Mouse (Mus musculus) adrenal gland, adult (tissue): ENCODE results near the gene Tspan18.

ENCODE experiments used
- DNase-seq, 2 experiments: peaks; one replicate each; pipeline ENCODE4 v3.0.0; 2022 to 2023; ENCODE audit warnings: low spot score in 1 of 2; ENCODE audit not compliant: inconsistent age in 2 of 2

The Tspan18 gene

GRCm38 (mm10) chr2:93303260-93303584 lies 31.1 kb downstream of the Tspan18 start:
- no peak for DNase-seq

DNA sequence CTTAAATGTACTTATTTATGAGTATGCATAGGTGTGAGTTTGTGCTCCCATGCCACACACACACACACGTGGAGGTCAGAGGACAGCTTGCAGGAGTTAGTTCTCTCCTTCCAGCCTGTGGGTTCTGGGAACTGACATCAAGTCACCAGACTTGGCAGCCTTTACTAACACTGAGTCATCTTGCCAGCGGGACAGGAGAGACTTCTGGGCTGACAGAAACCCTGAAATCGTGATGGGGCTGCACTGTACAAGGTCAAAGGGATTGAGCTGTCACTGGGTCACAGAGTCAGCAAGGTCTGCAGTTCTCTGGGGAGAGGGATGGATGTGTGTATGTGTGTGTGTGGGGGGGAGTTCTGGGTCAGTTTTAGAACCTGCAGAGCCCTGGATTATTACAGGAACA lies 36.6 kb downstream of the Tspan18 start:
- peak; percentile 90 to 94 for DNase-seq

- no peak for DNase-seq
Observed at GRCm38 (mm10) chr2:93291186-93291926, 42.9 kb downstream of the Tspan18 start.

- DNase-seq: no peak
Observed at GRCm38 (mm10) chr2:93290345-93291118, 43.8 kb downstream of the Tspan18 start.

GRCm38 (mm10) chr2:93289161-93289560 lies 45.1 kb downstream of the Tspan18 start:
- peak; percentile 51 to 71 for DNase-seq

DNA sequence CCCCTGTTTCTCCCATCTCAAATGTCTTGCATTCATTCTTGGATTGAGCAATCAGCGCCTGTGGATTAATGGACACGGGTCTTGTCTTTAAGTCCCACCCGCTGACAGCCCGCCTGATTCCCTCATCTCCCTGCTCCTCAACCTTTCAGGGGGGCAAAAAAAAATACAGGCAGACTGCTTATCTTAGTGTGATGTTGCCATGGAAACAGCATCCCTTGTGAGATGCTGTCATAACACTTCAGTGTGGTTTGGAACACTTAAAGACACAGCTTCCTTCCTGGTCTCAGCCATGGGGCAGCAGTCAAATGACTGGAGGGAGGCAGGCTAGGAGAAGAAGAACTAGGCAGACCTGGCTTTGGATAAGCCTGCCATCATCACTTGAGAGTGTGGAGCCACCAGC lies 47.0 kb downstream of the Tspan18 start:
- no peak for DNase-seq

GRCm38 (mm10) chr2:93286742-93287141 lies 47.6 kb downstream of the Tspan18 start:
- DNase-seq: no peak

- no peak for DNase-seq
Observed at GRCm38 (mm10) chr2:93286321-93286720, 48.0 kb downstream of the Tspan18 start.

GRCm38 (mm10) chr2:93285842-93286241 lies 48.5 kb downstream of the Tspan18 start:
- DNase-seq: no peak

GRCm38 (mm10) chr2:93284625-93285024 lies 49.7 kb downstream of the Tspan18 start:
- DNase-seq: peak; percentile 62 to 71

DNA sequence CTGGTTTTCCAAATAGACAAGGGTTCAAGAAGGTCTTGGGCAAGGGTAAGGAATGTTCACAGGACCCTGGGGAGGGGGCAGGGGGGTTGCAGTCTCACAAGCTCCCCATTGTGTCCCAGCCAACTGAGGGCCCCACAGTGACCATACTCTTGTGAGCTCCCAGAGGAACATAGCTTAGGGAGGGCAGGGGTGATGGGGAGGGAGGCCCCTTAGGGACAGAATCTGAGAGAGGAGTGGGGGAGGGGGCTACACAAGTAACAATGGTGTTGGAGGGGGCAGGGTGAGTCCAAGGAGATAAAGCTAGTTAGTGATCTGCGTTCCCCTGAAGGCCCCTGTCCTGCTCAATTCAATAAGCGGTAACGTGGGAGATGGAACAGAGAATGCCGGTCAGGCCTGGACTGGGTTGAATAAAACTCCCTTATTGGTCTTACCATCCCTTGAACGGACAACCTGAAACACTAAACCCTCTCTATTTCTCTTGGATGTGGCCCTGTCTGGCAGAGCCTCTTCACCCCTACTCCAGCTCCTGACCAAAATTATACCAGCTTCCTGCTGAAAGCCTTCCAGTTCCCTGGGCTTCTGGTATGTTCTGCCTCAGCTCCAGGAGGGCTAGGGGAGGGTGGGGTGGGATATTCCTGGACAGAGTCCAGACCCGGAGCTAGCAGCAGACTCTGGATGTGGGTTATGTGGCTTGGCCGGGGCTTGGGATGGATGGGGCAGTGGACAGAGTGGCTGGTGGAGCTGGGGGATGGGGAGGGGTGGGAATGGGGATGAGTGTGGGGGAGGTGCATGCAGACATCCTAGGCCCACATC lies 50.6 kb downstream of the Tspan18 start:
- DNase-seq: no peak

- no peak for DNase-seq
Observed at GRCm38 (mm10) chr2:93282636-93283035, 51.7 kb downstream of the Tspan18 start.

DNA sequence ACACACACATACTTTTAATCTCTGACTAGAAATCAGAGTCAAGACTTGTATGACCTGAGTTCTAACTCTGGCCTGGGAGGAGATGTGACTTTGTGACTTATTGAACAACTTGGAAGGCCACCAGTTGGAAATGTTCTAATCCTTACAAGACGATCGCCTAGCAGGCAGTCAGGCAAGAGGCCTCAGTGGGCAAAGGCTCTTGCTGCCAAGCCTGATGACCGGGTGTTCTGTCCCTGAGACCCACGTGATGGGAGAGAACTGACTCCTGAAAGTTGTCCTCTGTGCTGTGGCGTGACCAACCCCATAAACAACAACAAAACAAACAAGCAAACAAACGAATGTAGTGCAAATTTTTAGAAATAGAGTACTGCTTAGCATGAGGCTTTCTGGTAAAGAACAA lies 52.8 kb downstream of the Tspan18 start:
- DNase-seq: no peak

GRCm38 (mm10) chr2:93280117-93280620 lies 54.1 kb downstream of the Tspan18 start:
- no peak for DNase-seq

GRCm38 (mm10) chr2:93278181-93278975 lies 55.9 kb downstream of the Tspan18 start:
- peak in 1 of 2 experiments; percentile 63 for DNase-seq

GRCm38 (mm10) chr2:93277486-93277885 lies 56.8 kb downstream of the Tspan18 start:
- no peak for DNase-seq

GRCm38 (mm10) chr2:93276026-93276425 lies 58.3 kb downstream of the Tspan18 start:
- DNase-seq: peak; percentile 69 to 87

- no peak for DNase-seq
Observed at GRCm38 (mm10) chr2:93273916-93274315, 60.4 kb downstream of the Tspan18 start.

DNA sequence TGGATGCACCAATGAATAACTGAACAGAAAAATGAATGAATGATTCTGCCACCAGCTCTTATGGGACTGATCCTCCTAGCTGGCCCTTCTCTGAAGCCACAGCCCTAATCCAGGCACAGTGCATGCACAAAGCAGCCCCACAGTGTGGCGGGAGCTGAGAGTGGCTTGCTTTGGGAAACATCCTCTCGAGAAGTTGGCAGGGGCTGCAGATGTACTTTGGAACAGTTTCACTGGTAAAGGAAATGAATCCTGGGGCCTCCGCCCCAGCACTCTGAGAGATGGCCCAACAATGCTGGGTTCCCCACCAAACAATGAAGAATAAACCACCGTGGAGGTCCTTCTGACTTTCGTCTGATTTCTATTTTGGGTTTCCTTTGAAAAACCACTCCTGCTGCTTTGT lies 64.2 kb downstream of the Tspan18 start:
- no peak for DNase-seq

DNA sequence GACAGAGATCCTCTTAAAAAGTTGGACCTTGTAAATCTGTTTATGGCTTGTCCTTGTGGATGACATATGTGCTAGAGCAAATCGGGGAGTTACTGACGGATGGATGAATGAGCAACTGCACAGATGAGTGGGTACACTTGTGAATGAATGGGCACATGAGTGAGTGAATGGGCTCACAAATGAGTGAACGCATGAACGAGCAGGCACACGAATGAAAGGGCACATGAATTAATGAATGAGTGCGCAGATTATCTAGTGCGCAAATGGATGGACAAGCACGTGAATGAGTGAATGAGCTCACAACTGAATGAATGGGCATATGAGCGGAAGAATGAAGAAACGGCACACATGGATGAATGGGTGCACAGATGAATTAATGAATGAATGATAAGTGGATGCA lies 64.7 kb downstream of the Tspan18 start:
- DNase-seq: no peak
